Comparison of ENCODE assay signal across 8 mouse cellular contexts in genomic region chr13:9180221-9180620, GRCm38 (mm10).
DNase-seq lines count a peak whose midpoint lies in the region; ATAC-seq and TF ChIP-seq lines count a peak whose summit lies in the region.

No protein-coding gene starts in this region.

- H3K4me1 ChIP-seq in heart, embryonic 10.5 days, result peaks cover 8% of the 10 kb centered on the region; the same call in 1 of the 2 replicates
- H3K4me1 ChIP-seq in heart, embryonic 14.5 days (ENCODE audit: control insufficient read depth in 2 of 2, insufficient read depth in 2 of 2, low read length in 2 of 2), result no peaks in the 10 kb centered on the region
- 0 out of 2 replicates have a peak, but pooled peaks cover 6% of the 10 kb centered on the region for H3K4me1 ChIP-seq in limb, embryonic 11.5 days (ENCODE audit: control insufficient read depth, insufficient read depth, low read length)

- WGBS in heart, embryonic 10.5 days, result 54% methylated on average over 11 of the region's 11 CpGs
- WGBS in heart, embryonic 14.5 days, result 53% methylated on average over 11 of the region's 11 CpGs
- 46% methylated on average over 11 of the region's 11 CpGs for WGBS in limb, embryonic 11.5 days

- H3K36me3 ChIP-seq in heart, embryonic 10.5 days, result 0 out of 2 replicates have a peak, but pooled peaks cover 4% of the 10 kb centered on the region
- H3K36me3 ChIP-seq in heart, embryonic 14.5 days (ENCODE audit: control insufficient read depth, insufficient read depth, low read length), result peaks cover 4% of the 10 kb centered on the region
- peaks cover 2% of the 10 kb centered on the region; the same call in 1 of the 2 replicates for H3K36me3 ChIP-seq in limb, embryonic 11.5 days (ENCODE audit: control insufficient read depth, insufficient read depth, low read length)

- H3K9me3 ChIP-seq in heart, embryonic 10.5 days, result no peaks in the 10 kb centered on the region
- H3K9me3 ChIP-seq in heart, embryonic 14.5 days (ENCODE audit: control insufficient read depth, low read length), result no peaks in the 10 kb centered on the region
- no peaks in the 10 kb centered on the region for H3K9me3 ChIP-seq in limb, embryonic 11.5 days (ENCODE audit: control insufficient read depth, low read length)

- no peak overlapping the region for H3K27ac ChIP-seq in heart, embryonic 10.5 days
- no peak overlapping the region for H3K27ac ChIP-seq in heart, embryonic 14.5 days (replicated peaks in 1 of 2; ENCODE audit: control insufficient read depth in 1 of 2, insufficient read depth in 1 of 2, low read depth in 2 of 2, low read length in 2 of 2)
- H3K27ac ChIP-seq in limb, embryonic 11.5 days (replicated peaks; ENCODE audit: low read depth, low read length), result no peak overlapping the region
- H3K27ac ChIP-seq in layer of hippocampus, adult 2 months, result no peak overlapping the region

- H3K27me3 ChIP-seq in heart, embryonic 10.5 days (ENCODE audit: insufficient read depth, poor library complexity, severe bottlenecking), result no peaks in the 10 kb centered on the region
- H3K27me3 ChIP-seq in heart, embryonic 14.5 days (ENCODE audit: control insufficient read depth, insufficient read depth, low read length), result no peaks in the 10 kb centered on the region
- no peaks in the 10 kb centered on the region for H3K27me3 ChIP-seq in limb, embryonic 11.5 days (ENCODE audit: control insufficient read depth, insufficient read depth, low read length)

- TF ChIP-seq CTCF in layer of hippocampus, adult 2 months (conservative IDR thresholded peaks at IDR 0.05), result no peak

- H3K4me2 ChIP-seq in heart, embryonic 14.5 days (ENCODE audit: low read length), result peak overlapping the region; percentile 29
- peak overlapping the region; percentile 25; the same call in 1 of the 2 replicates for H3K4me2 ChIP-seq in limb, embryonic 11.5 days (ENCODE audit: low read depth, severe bottlenecking)

- no peak for ATAC-seq in heart, embryonic 14.5 days (ENCODE audit: insufficient number of reproducible peaks, insufficient read depth, low FRiP score, low read depth)
- ATAC-seq in limb, embryonic 11.5 days (ENCODE audit: insufficient number of reproducible peaks, low FRiP score, low TSS enrichment, low read depth), result no peak
- ATAC-seq in neutrophil, adult 5-6 weeks (ENCODE audit: extremely low read depth, insufficient number of reproducible peaks, low FRiP score, poor library complexity, severe bottlenecking), result peak; percentile 60

- H3K9ac ChIP-seq in heart, embryonic 14.5 days (ENCODE audit: low read length), result no peak overlapping the region
- H3K9ac ChIP-seq in limb, embryonic 11.5 days (ENCODE audit: low read length), result no peak overlapping the region

- intact Hi-C loops in heart, postnatal 14 days (cut with DNase I), result loop anchor here (2.0 to 10.0 kb wide), 3 partner anchors 385 to 667 kb away; no protein-coding TSS in a partner anchor

- H3K4me3 ChIP-seq in heart, embryonic 10.5 days, result peak overlapping the region; percentile 8; the same call in 1 of the 2 replicates
- no peak overlapping the region for H3K4me3 ChIP-seq in heart, embryonic 14.5 days (ENCODE audit: control insufficient read depth in 1 of 2, insufficient read depth in 1 of 2, low read depth in 1 of 2, low read length in 2 of 2)
- no peak overlapping the region for H3K4me3 ChIP-seq in limb, embryonic 11.5 days (ENCODE audit: low read depth, low read length)
- no peak overlapping the region for H3K4me3 ChIP-seq in layer of hippocampus, adult 2 months

- no peak for DNase-seq in heart, embryonic 10.5 days (ENCODE audit: low spot score)
- DNase-seq in heart, postnatal 14 days, result no peak
- DNase-seq in limb, embryonic 11.5 days (ENCODE audit: low spot score), result no peak
- DNase-seq in layer of hippocampus, adult 2 months (ENCODE audit: low spot score in 2 of 2), result no peak
- DNase-seq in cerebellum, postnatal 25 days, result no peak
- DNase-seq in embryo, embryonic 9.5 days (ENCODE audit: extremely low spot score), result no peak
